Mouse (Mus musculus): ENCODE data around the gene Tlx2.

The Tlx2 gene

DNA sequence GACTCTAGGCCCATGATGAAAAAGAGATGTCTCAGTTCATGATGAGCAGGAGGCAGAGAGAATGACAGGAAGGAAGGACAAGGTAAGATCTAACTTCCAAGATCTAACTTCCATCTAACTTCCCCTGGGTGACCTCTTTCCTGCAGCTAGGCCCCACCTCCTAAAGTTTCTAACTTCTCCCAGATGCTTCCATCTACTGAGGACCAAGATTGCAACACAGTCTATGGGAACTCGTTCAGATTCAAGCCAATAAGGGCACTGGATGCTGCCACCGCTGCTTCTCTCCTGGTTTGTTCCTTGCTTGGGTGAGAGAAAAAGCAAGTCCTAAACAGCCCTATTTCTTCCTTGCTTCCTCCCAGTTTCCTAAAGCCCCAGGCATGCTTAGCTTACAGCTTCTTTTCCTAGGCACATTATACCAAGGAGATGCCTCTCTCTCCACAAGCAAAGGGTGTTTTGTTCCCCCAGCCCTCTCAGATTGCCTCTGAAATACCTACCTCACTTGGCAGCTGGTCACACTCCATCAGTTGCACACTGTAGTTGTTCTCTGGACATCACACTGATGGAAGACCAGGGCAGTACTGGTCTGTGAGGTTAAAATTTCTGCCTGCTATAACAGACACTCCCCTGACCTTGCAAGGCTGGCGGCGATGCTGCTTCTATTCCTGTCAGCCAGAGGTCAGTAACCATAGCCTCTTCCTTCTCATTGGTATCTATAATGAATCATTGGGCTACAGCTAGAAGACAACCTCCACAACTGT, 49.1 kb downstream of the Tlx2 start:
- no peak for DNase-seq

DNA sequence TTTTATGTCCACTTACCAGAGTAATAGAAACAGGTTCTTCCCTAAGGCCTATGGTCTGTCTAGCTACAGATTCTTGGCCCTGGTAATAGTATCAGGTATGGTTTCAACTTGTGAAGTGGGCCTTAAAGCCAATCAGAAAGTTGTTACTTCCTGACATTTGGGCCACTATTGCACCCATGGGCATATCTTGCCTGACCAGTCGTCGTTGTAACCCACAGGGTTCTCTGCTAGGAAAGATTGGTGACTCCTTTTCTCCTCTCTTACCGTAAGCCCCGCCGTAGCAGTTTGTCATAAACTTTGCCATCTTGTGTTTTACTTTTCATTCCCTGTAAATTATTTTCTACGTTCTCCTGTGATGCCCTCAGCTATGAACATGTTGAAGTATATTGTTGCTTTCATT, 50.0 kb downstream of the Tlx2 start:
- no peak for DNase-seq

DNA sequence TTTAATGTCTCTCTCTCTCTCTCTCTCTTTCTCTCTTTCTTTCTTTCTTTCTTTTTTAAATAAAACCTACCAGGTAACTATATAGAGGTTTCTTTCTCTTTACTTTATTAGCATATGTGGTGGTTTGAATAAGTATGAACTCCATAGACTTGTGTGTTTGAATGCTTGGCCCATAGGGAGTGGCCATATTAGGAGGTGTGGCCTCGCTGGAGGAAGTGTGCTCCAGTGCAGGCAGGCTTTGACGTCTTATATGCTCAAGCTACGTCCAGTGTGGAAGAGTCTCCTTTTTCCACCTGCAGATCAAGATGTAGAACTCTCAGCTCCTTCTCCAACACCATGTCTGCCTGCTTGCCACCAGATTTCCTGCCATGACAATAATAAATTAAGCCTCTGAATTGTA, 51.0 kb downstream of the Tlx2 start:
- no peak for DNase-seq

All from kidney, postnatal 25 days (tissue).